Mouse (Mus musculus): ENCODE measurements around the gene Lrrc56.

Lrrc56 gene

DNA sequence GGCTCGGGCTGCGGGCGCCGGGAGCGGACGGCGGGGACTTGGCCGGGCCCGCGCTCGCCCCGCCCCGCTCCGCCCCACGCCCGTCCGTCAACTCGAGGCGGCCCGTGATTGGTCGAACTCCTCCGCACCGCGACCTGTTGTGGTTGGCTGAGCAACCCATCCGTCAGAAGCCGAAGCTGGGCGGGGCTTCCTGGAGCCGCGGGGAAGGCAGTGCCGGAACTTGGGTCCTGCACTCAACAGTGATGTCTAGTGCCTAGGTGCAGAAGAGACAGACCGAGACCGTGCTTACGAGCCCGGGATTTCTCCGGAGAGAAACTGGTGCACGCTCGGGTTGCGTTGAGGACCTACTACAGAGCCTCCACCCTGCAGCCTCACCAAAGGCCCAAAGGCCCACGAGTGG is at the start of gene Lrrc56, which contains the start of gene Hras:
Gene Lrrc56 (plus strand): TSS at position 210 of the 400 bp plus-strand sequence.
Gene Hras (minus strand): TSS at position 58 of the 400 bp plus-strand sequence.
- peak; percentile 95 to 96 for DNase-seq (ENCODE audit: low spot score in 2 of 2)

GRCm38 (mm10) chr7:141144650-141145049 is 49.3 kb upstream of the Lrrc56 start:
- no peak for DNase-seq (ENCODE audit: low spot score in 2 of 2)

GRCm38 (mm10) chr7:141145403-141145802 is 48.6 kb upstream of the Lrrc56 start:
- DNase-seq (ENCODE audit: low spot score in 2 of 2) = no peak

DNA sequence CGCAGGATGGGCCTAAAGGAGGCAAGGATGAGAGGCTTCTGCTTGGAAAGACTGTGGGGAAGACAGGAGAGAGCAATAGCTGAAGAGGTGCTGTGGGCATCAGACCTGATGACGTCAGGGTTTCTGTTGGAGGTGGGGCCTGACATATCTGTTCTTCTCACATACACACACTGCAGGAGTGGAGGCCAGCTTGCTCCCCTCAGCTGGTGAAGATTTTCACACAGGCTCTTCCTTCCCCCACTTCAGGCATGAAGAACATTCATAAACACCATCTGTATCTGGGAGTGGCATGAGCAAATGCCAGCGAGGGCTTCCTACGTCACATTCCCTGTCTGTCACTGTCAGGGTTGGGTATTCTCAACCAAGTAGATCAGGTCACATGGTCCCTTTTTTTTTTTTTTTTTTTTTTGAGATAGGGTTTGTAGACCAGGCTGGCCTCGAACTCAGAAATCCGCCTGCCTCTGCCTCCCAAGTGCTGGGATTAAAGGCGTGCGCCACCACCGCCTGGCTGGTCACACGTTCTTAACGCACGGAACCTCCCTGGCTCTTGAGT is 47.8 kb upstream of the Lrrc56 start:
- no peak for DNase-seq (ENCODE audit: low spot score in 2 of 2)

- DNase-seq (ENCODE audit: low spot score in 2 of 2) = no peak
These were observed 46.9 kb upstream of the Lrrc56 start for GRCm38 (mm10) chr7:141147044-141147443.

GRCm38 (mm10) chr7:141148639-141149038 is 45.3 kb upstream of the Lrrc56 start:
- DNase-seq (ENCODE audit: low spot score in 2 of 2) = no peak

DNA sequence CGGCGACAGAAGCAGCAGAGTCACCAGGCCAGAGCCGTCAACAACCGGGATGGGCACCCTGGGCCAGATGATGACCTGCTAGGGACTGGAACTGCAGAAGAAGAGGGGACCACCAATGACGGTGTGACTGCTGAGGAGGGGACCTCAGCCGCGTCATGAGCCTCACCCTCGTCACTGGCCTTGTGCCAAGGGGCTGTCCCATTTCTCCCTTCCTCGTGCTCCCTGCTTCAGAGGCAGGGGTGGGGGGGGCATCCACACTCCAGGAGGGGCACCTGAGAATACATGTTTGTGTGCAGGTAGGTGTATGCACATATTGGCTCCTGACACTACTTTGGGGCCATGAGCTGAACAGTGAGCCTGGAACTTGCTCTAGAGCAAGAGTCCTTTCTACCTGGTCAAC is 38.6 kb upstream of the Lrrc56 start:
- no peak for DNase-seq (ENCODE audit: low spot score in 2 of 2)

DNA sequence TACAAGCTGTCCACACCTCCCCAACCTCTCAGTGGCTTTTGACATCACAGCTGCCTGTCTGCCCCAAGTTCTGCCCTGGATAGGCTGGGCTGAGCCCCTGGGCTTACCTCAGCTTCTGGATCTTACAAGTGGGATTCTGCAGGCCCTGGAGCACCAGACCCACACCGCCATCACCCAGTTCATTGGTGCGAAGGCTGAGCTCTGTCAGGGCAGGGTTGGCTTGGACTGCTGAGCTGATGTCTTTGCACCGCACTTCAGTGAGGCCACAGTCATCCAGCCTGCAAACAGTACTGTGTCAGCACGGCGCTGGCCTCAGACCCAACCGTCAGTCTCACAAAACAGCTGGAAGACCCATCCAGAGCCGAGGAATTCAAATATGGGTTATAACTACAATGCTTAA is 29.6 kb upstream of the Lrrc56 start:
- no peak for DNase-seq (ENCODE audit: low spot score in 2 of 2)

GRCm38 (mm10) chr7:141164850-141165249 is 29.1 kb upstream of the Lrrc56 start:
- no peak for DNase-seq (ENCODE audit: low spot score in 2 of 2)

GRCm38 (mm10) chr7:141167901-141168517 is 25.9 kb upstream of the Lrrc56 start:
- no peak for DNase-seq (ENCODE audit: low spot score in 2 of 2)

DNA sequence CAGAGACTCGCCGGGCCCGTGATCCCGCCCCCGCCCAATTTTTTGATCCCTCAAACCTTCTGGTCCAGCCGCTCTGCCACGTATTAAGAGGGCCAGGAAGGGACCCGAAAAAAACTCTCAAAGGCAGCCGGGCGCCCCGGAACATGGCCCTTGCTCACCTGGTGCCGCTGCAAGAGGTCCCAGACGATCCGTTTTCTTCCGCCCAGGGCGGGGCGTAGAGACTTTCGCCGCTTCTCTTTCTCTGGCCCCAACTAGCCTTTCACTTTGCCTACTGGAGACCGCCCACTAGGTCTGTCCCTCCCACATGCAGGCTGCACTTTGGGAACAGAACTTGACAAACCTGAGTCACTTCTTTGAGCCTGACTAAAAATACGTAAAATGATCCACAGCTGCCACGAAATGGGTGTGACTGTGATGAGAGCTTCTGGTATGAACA is 25.4 kb upstream of the Lrrc56 start:
- DNase-seq (ENCODE audit: low spot score in 2 of 2) = peak; percentile 55 to 71

DNA sequence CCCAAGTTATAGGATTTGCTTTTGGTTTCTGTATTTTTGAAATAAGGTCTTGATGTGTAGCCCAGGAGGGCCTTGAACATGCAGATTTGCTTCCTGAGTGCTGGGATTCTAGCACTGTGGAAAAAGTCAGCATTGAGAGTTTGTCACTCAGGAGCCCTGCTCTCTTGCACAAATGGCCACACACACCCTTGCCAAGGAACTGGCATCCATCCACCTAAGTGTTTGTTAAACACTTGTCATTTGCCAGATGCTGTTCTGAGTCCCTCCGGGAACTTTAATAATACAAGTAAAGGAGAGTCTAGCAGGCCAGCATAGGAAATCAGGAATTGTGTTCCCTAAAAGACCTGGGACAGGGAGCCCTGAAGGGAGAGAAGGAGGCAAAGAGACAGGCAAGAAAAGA is 24.7 kb upstream of the Lrrc56 start:
- DNase-seq (ENCODE audit: low spot score in 2 of 2) = no peak

DNA sequence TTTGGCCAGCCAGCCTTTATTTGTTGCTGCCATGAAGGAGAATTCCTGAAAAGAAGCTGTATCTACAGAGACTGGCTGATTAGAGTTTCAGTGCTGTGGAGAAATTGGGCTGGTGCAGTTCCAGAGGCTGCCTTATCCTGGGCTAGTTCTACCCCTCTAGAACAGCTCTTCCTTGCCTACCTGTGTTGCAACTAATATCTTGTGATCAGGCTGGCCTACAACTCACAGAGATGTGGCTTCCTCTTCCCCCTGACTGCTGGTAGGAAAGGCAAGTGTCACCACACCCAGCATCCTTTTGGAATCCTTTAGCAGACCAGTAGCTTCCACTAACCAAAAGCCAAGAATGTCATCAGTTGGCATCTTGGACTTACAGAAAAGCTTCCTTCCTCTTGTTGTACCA is 24.1 kb upstream of the Lrrc56 start:
- no peak for DNase-seq (ENCODE audit: low spot score in 2 of 2)

- peak; percentile 91 for DNase-seq (ENCODE audit: low spot score in 2 of 2)
These were observed 21.6 kb upstream of the Lrrc56 start, which contains the start of gene Rnh1 for GRCm38 (mm10) chr7:141172116-141173006. Gene Rnh1, minus strand, starts transcription at chr7:141172857.

- DNase-seq (ENCODE audit: low spot score in 2 of 2) = no peak
These were observed 20.6 kb upstream of the Lrrc56 start for GRCm38 (mm10) chr7:141173323-141173850.

GRCm38 (mm10) chr7:141175068-141175467 is 18.9 kb upstream of the Lrrc56 start:
- DNase-seq (ENCODE audit: low spot score in 2 of 2) = no peak

DNA sequence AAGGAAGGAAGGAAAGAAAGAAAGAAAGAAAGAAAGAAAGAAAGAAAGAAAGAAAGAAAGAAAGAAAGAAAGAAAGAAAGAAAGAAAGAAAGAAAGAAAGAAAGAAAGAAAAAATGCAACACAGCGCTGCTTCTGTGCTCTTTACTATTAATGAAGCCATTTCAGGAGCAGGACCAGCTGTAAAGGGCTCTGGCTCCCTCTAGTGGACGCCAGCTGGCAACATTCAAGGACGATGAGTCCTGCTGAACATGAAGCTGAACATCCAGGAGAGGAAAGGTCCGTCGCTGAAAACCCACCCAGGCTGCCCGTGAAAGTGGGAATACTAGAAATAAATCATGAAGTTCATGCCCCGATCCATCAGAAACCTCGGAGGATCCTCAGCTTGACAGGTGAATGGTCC is 17.8 kb upstream of the Lrrc56 start:
- peak; percentile 82 to 84 for DNase-seq (ENCODE audit: low spot score in 2 of 2)

- no peak for DNase-seq (ENCODE audit: low spot score in 2 of 2)
These were observed 5.8 kb upstream of the Lrrc56 start for GRCm38 (mm10) chr7:141188194-141188593.

GRCm38 (mm10) chr7:141188733-141189132 is 5.2 kb upstream of the Lrrc56 start:
- no peak for DNase-seq (ENCODE audit: low spot score in 2 of 2)

DNA sequence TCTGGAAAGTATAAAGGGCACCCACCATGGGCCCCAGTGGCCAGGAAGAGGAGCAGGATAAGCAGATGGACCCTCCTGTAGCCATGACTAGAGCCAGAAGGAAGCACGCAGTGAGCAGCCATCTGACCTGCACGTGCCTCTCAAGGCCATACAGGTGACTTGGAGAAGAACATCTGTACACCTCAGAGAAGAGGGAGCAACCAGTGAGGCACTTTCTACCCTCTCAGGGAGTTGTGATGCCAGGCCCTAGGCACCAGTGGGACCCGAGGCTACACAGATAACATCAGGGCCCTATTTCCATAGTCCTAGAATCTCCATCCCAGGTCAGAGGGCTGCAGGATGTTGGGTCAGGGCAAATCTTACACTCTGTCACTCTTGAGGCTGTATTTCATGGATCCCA is 3.7 kb upstream of the Lrrc56 start:
- no peak for DNase-seq (ENCODE audit: low spot score in 2 of 2)

DNA sequence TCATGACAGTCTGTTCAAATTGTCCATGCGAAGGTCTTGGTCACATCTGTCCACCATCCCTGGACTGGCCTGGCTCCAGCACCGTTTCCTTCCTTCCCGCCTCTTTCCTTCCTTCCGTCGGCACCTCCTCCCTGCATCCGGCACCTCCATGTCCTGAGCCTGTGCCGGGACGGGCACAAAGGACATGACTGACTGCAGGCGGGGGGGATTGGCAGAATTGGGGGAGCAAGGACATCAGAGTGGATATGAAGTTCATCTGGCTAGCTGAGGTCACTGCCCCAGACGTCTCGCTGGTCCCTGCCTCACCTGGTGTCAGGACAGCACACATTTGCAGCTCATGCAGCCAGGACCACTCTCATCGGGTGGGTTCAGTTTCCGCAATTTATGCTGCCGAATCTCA is 2.9 kb upstream of the Lrrc56 start:
- no peak for DNase-seq (ENCODE audit: low spot score in 2 of 2)

Data from right cerebral cortex, postnatal 36 days (tissue).